Mouse (Mus musculus) embryonic facial prominence, embryonic 11.5 days (tissue): ENCODE results near the gene Galnt7. TPM values are rescaled to one million over a fixed set of nuclear protein-coding genes. Genes with fewer than 3 reads are reported as not detected.

Source experiments
- ATAC-seq: fragments of 200-750 bp; cut with Nextera tagmentation; replicated peaks from 2 replicates; pipeline ENCODE4 v1.8.0; 2017; ENCODE audit warnings: low read depth; ENCODE audit not compliant: insufficient number of reproducible peaks, low FRiP score, low TSS enrichment
- DNase-seq: peaks from one replicate; pipeline ENCODE4 v3.0.0-alpha.2; 2015; ENCODE audit warnings: low spot score
- H3K27ac ChIP-seq: fragments of 300-500 bp; sonication (generic); replicated peaks from 2 replicates; pipeline ENCODE4 v1.5.1; 2014; ENCODE audit warnings: mild to moderate bottlenecking, low read depth, low read length, control low read depth
- H3K27me3 ChIP-seq: fragments of 300-500 bp; sonication (generic); 2 replicates; pipeline ENCODE4 v1.6.1; 2014; ENCODE audit warnings: mild to moderate bottlenecking, low read length, moderate library complexity, mixed read lengths; ENCODE audit not compliant: control insufficient read depth, insufficient read depth
- H3K36me3 ChIP-seq: fragments of 300-500 bp; sonication (generic); replicated peaks from 2 replicates; pipeline ENCODE4 v1.6.1; 2014; ENCODE audit warnings: low read depth, mild to moderate bottlenecking, low read length, moderate library complexity, mixed read lengths; ENCODE audit not compliant: control insufficient read depth, insufficient read depth
- H3K4me1 ChIP-seq: fragments of 300-500 bp; sonication (generic); 2 replicates; pipeline ENCODE4 v1.6.1; 2014; ENCODE audit warnings: low read length, mixed read lengths; ENCODE audit not compliant: control insufficient read depth, insufficient read depth
- H3K4me2 ChIP-seq: fragments of 300-500 bp; sonication (generic); 2 replicates; pipeline ENCODE4 v1.6.1; 2014; ENCODE audit warnings: low read depth, mild to moderate bottlenecking, control low read depth, low read length, moderate library complexity
- H3K4me3 ChIP-seq: fragments of 300-500 bp; sonication (generic); 2 replicates; pipeline ENCODE4 v1.5.1; 2014; ENCODE audit warnings: low read depth, low read length, control low read depth
- H3K9ac ChIP-seq: fragments of 300-500 bp; sonication (generic); replicated peaks from 2 replicates; pipeline ENCODE4 v1.6.1; 2014; ENCODE audit warnings: mild to moderate bottlenecking, control low read depth, low read length
- H3K9me3 ChIP-seq: fragments of 300-500 bp; sonication (generic); replicated peaks from 2 replicates; pipeline ENCODE4 v1.6.1; 2016; ENCODE audit warnings: mild to moderate bottlenecking, low read length, inconsistent platforms, mixed read lengths; ENCODE audit not compliant: control insufficient read depth
- WGBS: fragments of 180-500 bp; shearing (Covaris S2); extraction: QIAGEN DNeasy Blood & Tissue Kit; methylation state at CpG from one replicate; pipeline ENCODE4 v1.1.7; 2014; 5-methylcytosine and 5-hydroxymethylcytosine counted together
- polyA plus RNA-seq: library from polyadenylated mRNA; unstranded; fragments of >200 nt; fragmentation: Nextera tagmentation; extraction: Ambion mirVana; gene quantifications from 2 replicates; pipeline ENCODE4 v1.2.1, GENCODE M21; 2014

The Galnt7 gene
- polyA plus RNA-seq, 1 experiment from 2014 or later, result 18.2 TPM

- peaks cover 2% of the 10 kb centered on the region; the same call in 1 of the 2 replicates for H3K4me1 ChIP-seq
Observed at GRCm38 (mm10) chr8:57602511-57602910, 50.3 kb downstream of the Galnt7 start.

GRCm38 (mm10) chr8:57601987-57602418, 50.8 kb downstream of the Galnt7 start:
- H3K4me2 ChIP-seq, result no peak overlapping the region
- H3K9ac ChIP-seq, result no peak overlapping the region
- ATAC-seq, result no peak
- no peaks in the 10 kb centered on the region for H3K9me3 ChIP-seq
- H3K36me3 ChIP-seq, result no peaks in the 10 kb centered on the region
- no peak for DNase-seq
- H3K27me3 ChIP-seq, result no peaks in the 10 kb centered on the region
- H3K27ac ChIP-seq, result no peak overlapping the region
- no peak overlapping the region for H3K4me3 ChIP-seq
- 93% methylated on average over 12 of the region's 12 CpGs for WGBS
- H3K4me1 ChIP-seq, result peaks cover 2% of the 10 kb centered on the region; the same call in 1 of the 2 replicates

More at GRCm38 (mm10) chr8:57602511-57602910, 50.3 kb downstream of the Galnt7 start:
- H3K4me3 ChIP-seq, result no peak overlapping the region
- no peak for ATAC-seq
- H3K9ac ChIP-seq, result no peak overlapping the region
- no peak for DNase-seq
- no peaks in the 10 kb centered on the region for H3K9me3 ChIP-seq
- 90% methylated on average over 5 of the region's 5 CpGs for WGBS
- H3K4me2 ChIP-seq, result no peak overlapping the region
- no peak overlapping the region for H3K27ac ChIP-seq
- H3K27me3 ChIP-seq, result no peaks in the 10 kb centered on the region
- no peaks in the 10 kb centered on the region for H3K36me3 ChIP-seq

DNA sequence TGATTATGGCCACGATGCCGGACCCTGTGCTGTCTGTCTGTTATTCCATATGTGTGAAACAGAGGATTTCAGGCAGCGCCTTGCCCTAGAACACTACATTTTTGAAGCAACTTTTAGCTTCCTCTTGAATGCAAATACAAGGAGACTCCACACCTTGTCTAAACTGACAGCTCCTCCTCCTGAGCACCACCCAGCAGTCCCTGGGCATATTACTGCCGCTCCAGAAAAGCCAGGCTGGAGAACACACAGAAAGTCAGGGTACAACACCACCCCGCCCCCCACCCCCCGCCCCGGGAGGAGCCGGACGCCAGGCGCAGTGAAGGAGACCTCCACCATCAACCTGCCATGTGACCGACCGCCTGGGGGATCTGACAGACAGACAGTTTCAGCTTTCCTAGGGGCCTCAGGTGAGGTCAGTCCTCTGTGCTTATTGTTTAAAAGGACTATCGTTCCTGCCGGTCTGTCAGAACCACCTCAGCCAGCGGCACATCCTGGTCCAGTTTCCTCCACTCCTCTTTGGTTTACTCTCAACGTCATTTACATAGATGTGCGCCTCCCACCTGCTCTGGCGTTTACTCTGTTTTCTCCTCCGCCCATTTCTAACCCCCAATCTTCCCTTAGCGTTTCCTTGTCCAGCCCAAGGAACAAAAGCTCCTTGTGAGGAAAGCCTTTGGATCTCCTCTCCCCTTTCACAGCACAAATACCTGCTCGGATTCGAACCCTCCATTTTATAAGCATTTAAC, 52.8 kb downstream of the Galnt7 start:
- peak overlapping the region; percentile 14; the same call in 1 of the 2 replicates for H3K4me3 ChIP-seq
- peak overlapping the region; percentile 11 for H3K4me2 ChIP-seq
- DNase-seq, result peak; percentile 23
- H3K27me3 ChIP-seq, result no peaks in the 10 kb centered on the region
- WGBS, result 16% methylated on average over 22 of the region's 22 CpGs
- H3K36me3 ChIP-seq, result no peaks in the 10 kb centered on the region
- H3K9ac ChIP-seq, result 0 out of 2 replicates have a peak overlapping the region, but pooled peaks have one; percentile 2
- ATAC-seq, result no peak
- peaks cover 2% of the 10 kb centered on the region; the same call in 1 of the 2 replicates for H3K4me1 ChIP-seq
- no peaks in the 10 kb centered on the region for H3K9me3 ChIP-seq
- no peak overlapping the region for H3K27ac ChIP-seq

GRCm38 (mm10) chr8:57595853-57596252, 57.0 kb downstream of the Galnt7 start:
- no peak overlapping the region for H3K4me2 ChIP-seq
- no peak overlapping the region for H3K9ac ChIP-seq
- no peaks in the 10 kb centered on the region for H3K36me3 ChIP-seq
- DNase-seq, result no peak
- ATAC-seq, result no peak
- no peak overlapping the region for H3K4me3 ChIP-seq
- H3K9me3 ChIP-seq, result no peaks in the 10 kb centered on the region
- 77% methylated on average over 3 of the region's 3 CpGs for WGBS
- H3K4me1 ChIP-seq, result peaks cover 2% of the 10 kb centered on the region; the same call in 1 of the 2 replicates
- H3K27ac ChIP-seq, result no peak overlapping the region
- no peaks in the 10 kb centered on the region for H3K27me3 ChIP-seq

DNA sequence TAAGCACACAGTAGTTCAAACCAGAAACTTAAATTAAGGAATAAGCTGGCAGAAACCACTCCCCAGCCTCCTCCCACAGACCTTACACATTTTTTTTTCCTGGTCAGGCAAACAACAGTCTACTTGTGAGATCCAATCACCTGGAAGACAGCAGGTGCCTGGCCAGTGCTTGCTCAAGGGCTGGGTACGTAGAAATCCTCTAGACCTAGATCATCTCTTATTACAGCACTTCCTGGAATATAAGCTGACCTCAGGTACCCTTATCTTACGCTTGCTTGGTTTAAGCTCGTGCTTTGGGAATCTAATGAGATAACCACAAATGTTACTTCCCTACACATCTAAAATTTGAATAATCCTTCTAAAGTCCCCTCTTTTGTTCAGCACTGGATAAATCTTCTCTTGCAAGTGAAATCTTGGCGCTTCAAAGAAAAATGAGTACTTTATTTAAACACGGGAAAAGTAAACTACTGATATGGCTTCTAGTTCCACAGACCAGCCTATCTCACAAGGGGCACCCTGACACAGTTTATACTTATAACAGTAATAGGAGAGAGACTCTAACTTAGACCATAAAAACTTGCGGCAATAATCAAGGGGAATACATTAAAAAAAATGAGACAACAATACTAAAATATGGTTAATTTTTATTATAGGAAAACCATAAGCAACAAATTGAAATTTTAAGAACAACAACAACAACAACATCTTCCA, 58.5 kb downstream of the Galnt7 start:
- H3K4me1 ChIP-seq, result no peaks in the 10 kb centered on the region
- H3K4me3 ChIP-seq, result no peak overlapping the region
- WGBS, result 80% methylated on average over 6 of the region's 6 CpGs
- no peaks in the 10 kb centered on the region for H3K27me3 ChIP-seq
- no peak overlapping the region for H3K4me2 ChIP-seq
- H3K9ac ChIP-seq, result no peak overlapping the region
- no peaks in the 10 kb centered on the region for H3K36me3 ChIP-seq
- no peaks in the 10 kb centered on the region for H3K9me3 ChIP-seq
- ATAC-seq (no peak), DNase-seq (no peak)
- no peak overlapping the region for H3K27ac ChIP-seq

- DNase-seq, result no peak
- Histone ChIP-seq H3K4me2 (no peak overlapping the region), H3K27me3 (no peaks in the 10 kb centered on the region), H3K36me3 (no peaks in the 10 kb centered on the region), H3K27ac (no peak overlapping the region), H3K4me1 (no peaks in the 10 kb centered on the region), H3K9me3 (no peaks in the 10 kb centered on the region), H3K4me3 (no peak overlapping the region), H3K9ac (no peak overlapping the region)
- ATAC-seq, result no peak
- WGBS, result 83% methylated on average over 7 of the region's 7 CpGs
Observed at GRCm38 (mm10) chr8:57592604-57593003, 60.2 kb downstream of the Galnt7 start.

DNA sequence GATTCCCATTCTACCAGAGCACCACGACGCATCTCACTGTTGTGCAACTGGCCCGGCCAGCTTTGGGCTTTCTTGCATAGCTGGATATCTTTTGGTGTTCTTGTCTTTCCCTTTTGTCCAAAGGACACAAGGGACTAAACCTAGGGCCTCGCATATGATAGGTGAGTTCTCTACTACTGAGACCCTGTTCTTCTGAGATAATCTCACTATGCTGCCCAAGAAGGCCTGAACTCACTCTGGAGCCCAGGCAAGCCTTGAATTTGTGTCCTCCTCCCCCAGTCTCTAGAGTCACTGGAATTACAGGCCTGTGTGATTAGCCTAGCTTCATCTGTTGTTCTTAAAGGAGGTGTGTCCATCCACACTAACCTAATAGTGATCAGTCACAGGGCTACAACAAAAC, 61.2 kb downstream of the Galnt7 start:
- Histone ChIP-seq H3K27ac (no peak overlapping the region), H3K9me3 (no peaks in the 10 kb centered on the region), H3K9ac (no peak overlapping the region), H3K4me3 (no peak overlapping the region), H3K4me1 (no peaks in the 10 kb centered on the region), H3K27me3 (no peaks in the 10 kb centered on the region), H3K4me2 (no peak overlapping the region), H3K36me3 (no peaks in the 10 kb centered on the region)
- DNase-seq (no peak), ATAC-seq (no peak)
- WGBS, result 95% methylated on average over 4 of the region's 4 CpGs

- ATAC-seq (no peak), DNase-seq (no peak)
- no peaks in the 10 kb centered on the region for H3K36me3 ChIP-seq
Observed at GRCm38 (mm10) chr8:57590015-57590414, 62.8 kb downstream of the Galnt7 start.

More at GRCm38 (mm10) chr8:57590015-57590414, 62.8 kb downstream of the Galnt7 start:
- no peak overlapping the region for H3K9ac ChIP-seq
- no peaks in the 10 kb centered on the region for H3K4me1 ChIP-seq
- no peaks in the 10 kb centered on the region for H3K9me3 ChIP-seq
- WGBS, result 81% methylated on average over 8 of the region's 8 CpGs
- no peaks in the 10 kb centered on the region for H3K27me3 ChIP-seq
- no peak overlapping the region for H3K4me3 ChIP-seq
- no peak overlapping the region for H3K27ac ChIP-seq
- H3K4me2 ChIP-seq, result no peak overlapping the region
